Mouse (Mus musculus): ENCODE measurements around the gene Ciita. TPM values are rescaled to one million over a fixed set of nuclear protein-coding genes. Genes with fewer than 3 reads are reported as not detected.

Gene Ciita
- polyA plus RNA-seq, 1 experiment, result 31.5 TPM

GRCm38 (mm10) chr16:10501865-10502264 lies 22.0 kb downstream of the Ciita start:
- Histone ChIP-seq H3K4me3 (ENCODE audit: control insufficient read depth, insufficient read depth, low read length) (no peak overlapping the region), H3K4me1 (replicated peaks; ENCODE audit: control insufficient read depth, insufficient read depth, low read length) (0 out of 2 replicates have a peak, but pooled peaks cover 2% of the 10 kb centered on the region), H3K27ac (ENCODE audit: control insufficient read depth, insufficient read depth, low read length) (no peak overlapping the region), H3K36me3 (ENCODE audit: control insufficient read depth, insufficient read depth, low read length) (no peaks in the 10 kb centered on the region), H3K27me3 (ENCODE audit: control insufficient read depth, insufficient read depth, low read length) (no peaks in the 10 kb centered on the region)
- 17% methylated on average over 8 of the region's 8 CpGs for WGBS
- no peak for TF ChIP-seq CTCF (IDR thresholded peaks at IDR 0.05; ENCODE audit: borderline replicate concordance, control insufficient read depth, extremely low read depth, insufficient read depth, low read length, poor library complexity)
- peak; percentile 27 for DNase-seq

GRCm38 (mm10) chr16:10503058-10503457 lies 23.2 kb downstream of the Ciita start:
- Histone ChIP-seq H3K4me1 (replicated peaks; ENCODE audit: control insufficient read depth, insufficient read depth, low read length) (0 out of 2 replicates have a peak, but pooled peaks cover 2% of the 10 kb centered on the region), H3K27me3 (ENCODE audit: control insufficient read depth, insufficient read depth, low read length) (no peaks in the 10 kb centered on the region), H3K36me3 (ENCODE audit: control insufficient read depth, insufficient read depth, low read length) (no peaks in the 10 kb centered on the region), H3K27ac (ENCODE audit: control insufficient read depth, insufficient read depth, low read length) (no peak overlapping the region), H3K4me3 (ENCODE audit: control insufficient read depth, insufficient read depth, low read length) (no peak overlapping the region)
- TF ChIP-seq POLR2A (IDR thresholded peaks at IDR 0.05; ENCODE audit: control insufficient read depth, extremely low read depth, insufficient read depth, low read length, poor library complexity) (no peak), CTCF (IDR thresholded peaks at IDR 0.05; ENCODE audit: borderline replicate concordance, control insufficient read depth, extremely low read depth, insufficient read depth, low read length, poor library complexity) (no peak)
- DNase-seq, result no peak
- WGBS, result 54% methylated on average over 2 of the region's 2 CpGs

DNA sequence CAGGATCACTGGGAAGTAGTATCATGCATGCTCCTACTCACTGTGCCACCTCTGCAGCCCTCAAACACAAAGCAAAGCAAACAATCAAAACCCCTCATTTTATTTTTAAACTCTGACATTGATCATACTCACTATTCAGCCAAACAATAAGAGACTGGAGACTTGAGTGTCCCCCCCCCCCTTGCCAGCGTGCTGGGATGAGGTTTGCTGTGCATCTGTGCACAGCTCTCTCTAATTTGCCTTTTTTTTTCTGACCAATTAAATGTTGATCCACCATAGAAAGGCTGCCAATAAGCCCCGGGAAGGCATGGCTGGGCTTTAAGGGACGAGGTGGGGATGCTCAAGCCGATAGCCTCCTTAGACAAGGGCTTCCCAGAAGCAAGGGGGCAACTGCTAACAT lies 27.6 kb downstream of the Ciita start:
- TF ChIP-seq CTCF (IDR thresholded peaks at IDR 0.05; ENCODE audit: borderline replicate concordance, control insufficient read depth, extremely low read depth, insufficient read depth, low read length, poor library complexity), result no peak
- no peak for TF ChIP-seq POLR2A (IDR thresholded peaks at IDR 0.05; ENCODE audit: control insufficient read depth, extremely low read depth, insufficient read depth, low read length, poor library complexity)
- H3K36me3 ChIP-seq (ENCODE audit: control insufficient read depth, insufficient read depth, low read length), result no peaks in the 10 kb centered on the region

DNA sequence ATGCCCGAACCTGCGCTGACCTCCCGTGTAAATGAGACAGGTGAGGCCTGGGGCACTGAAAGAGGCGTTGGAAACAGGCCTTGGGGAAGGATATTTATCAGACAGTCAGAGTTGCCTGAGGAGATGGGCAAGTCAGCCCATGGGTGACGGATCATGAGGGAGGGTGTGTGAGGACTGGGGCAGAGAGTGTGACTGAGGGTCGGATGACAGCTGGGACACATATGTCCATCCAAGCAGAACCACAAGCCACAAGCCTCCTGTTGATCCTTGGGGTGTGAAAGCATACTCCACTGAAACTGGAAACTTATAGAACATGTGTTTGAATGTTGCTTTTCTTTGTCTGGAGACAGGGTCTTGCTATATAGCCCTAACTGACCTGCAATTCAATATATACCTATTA lies 28.8 kb downstream of the Ciita start:
- no peak overlapping the region for H3K27ac ChIP-seq (ENCODE audit: control insufficient read depth, insufficient read depth, low read length)

More for the DNA sequence above, 27.6 kb downstream of the Ciita start:
- DNase-seq, result no peak
- WGBS, result 86% methylated on average over 4 of the region's 4 CpGs
- H3K4me1 ChIP-seq (replicated peaks; ENCODE audit: control insufficient read depth, insufficient read depth, low read length), result no peaks in the 10 kb centered on the region
- no peaks in the 10 kb centered on the region for H3K27me3 ChIP-seq (ENCODE audit: control insufficient read depth, insufficient read depth, low read length)
- H3K27ac ChIP-seq (ENCODE audit: control insufficient read depth, insufficient read depth, low read length), result no peak overlapping the region
- no peak overlapping the region for H3K4me3 ChIP-seq (ENCODE audit: control insufficient read depth, insufficient read depth, low read length)

GRCm38 (mm10) chr16:10510477-10511133 lies 30.7 kb downstream of the Ciita start:
- H3K4me1 ChIP-seq (replicated peaks; ENCODE audit: control insufficient read depth, insufficient read depth, low read length), result no peaks in the 10 kb centered on the region
- H3K27ac ChIP-seq (ENCODE audit: control insufficient read depth, insufficient read depth, low read length), result no peak overlapping the region
- DNase-seq, result no peak
- H3K4me3 ChIP-seq (ENCODE audit: control insufficient read depth, insufficient read depth, low read length), result no peak overlapping the region
- no peaks in the 10 kb centered on the region for H3K27me3 ChIP-seq (ENCODE audit: control insufficient read depth, insufficient read depth, low read length)
- TF ChIP-seq CTCF (IDR thresholded peaks at IDR 0.05; ENCODE audit: borderline replicate concordance, control insufficient read depth, extremely low read depth, insufficient read depth, low read length, poor library complexity), result no peak
- TF ChIP-seq POLR2A (IDR thresholded peaks at IDR 0.05; ENCODE audit: control insufficient read depth, extremely low read depth, insufficient read depth, low read length, poor library complexity), result no peak
- WGBS, result 77% methylated on average over 14 of the region's 14 CpGs
- no peaks in the 10 kb centered on the region for H3K36me3 ChIP-seq (ENCODE audit: control insufficient read depth, insufficient read depth, low read length)

More for the DNA sequence above, 28.8 kb downstream of the Ciita start:
- 85% methylated on average over 6 of the region's 6 CpGs for WGBS
- H3K4me1 ChIP-seq (replicated peaks; ENCODE audit: control insufficient read depth, insufficient read depth, low read length), result no peaks in the 10 kb centered on the region
- no peaks in the 10 kb centered on the region for H3K27me3 ChIP-seq (ENCODE audit: control insufficient read depth, insufficient read depth, low read length)
- no peaks in the 10 kb centered on the region for H3K36me3 ChIP-seq (ENCODE audit: control insufficient read depth, insufficient read depth, low read length)
- TF ChIP-seq CTCF (IDR thresholded peaks at IDR 0.05; ENCODE audit: borderline replicate concordance, control insufficient read depth, extremely low read depth, insufficient read depth, low read length, poor library complexity) (no peak), POLR2A (IDR thresholded peaks at IDR 0.05; ENCODE audit: control insufficient read depth, extremely low read depth, insufficient read depth, low read length, poor library complexity) (no peak)
- H3K4me3 ChIP-seq (ENCODE audit: control insufficient read depth, insufficient read depth, low read length), result no peak overlapping the region
- DNase-seq, result no peak

DNA sequence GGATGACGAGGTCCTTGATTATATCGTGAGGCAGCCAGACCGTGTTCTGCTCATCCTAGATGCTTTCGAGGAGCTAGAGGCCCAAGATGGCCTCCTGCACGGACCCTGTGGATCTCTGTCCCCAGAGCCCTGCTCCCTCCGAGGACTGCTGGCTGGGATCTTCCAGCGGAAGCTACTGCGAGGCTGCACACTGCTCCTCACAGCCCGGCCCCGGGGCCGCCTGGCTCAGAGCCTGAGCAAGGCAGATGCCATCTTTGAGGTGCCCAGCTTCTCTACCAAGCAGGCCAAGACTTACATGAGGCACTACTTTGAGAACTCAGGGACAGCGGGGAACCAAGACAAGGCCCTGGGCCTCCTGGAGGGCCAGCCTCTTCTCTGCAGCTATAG lies 31.3 kb downstream of the Ciita start:
- H3K27ac ChIP-seq (ENCODE audit: control insufficient read depth, insufficient read depth, low read length), result no peak overlapping the region
- no peak for DNase-seq
- H3K36me3 ChIP-seq (ENCODE audit: control insufficient read depth, insufficient read depth, low read length), result no peaks in the 10 kb centered on the region
- no peak overlapping the region for H3K4me3 ChIP-seq (ENCODE audit: control insufficient read depth, insufficient read depth, low read length)
- H3K4me1 ChIP-seq (replicated peaks; ENCODE audit: control insufficient read depth, insufficient read depth, low read length), result no peaks in the 10 kb centered on the region
- WGBS, result 92% methylated on average over 12 of the region's 12 CpGs
- H3K27me3 ChIP-seq (ENCODE audit: control insufficient read depth, insufficient read depth, low read length), result no peaks in the 10 kb centered on the region
- no peak for TF ChIP-seq CTCF (IDR thresholded peaks at IDR 0.05; ENCODE audit: borderline replicate concordance, control insufficient read depth, extremely low read depth, insufficient read depth, low read length, poor library complexity)
- TF ChIP-seq POLR2A (IDR thresholded peaks at IDR 0.05; ENCODE audit: control insufficient read depth, extremely low read depth, insufficient read depth, low read length, poor library complexity), result no peak
